Mouse (Mus musculus) natural killer cell, adult 2 months (primary cell): ENCODE data around the gene Ripk4.
A peak's percentile ranks its signal among the peaks of the same experiment; 100 is the strongest.

Source experiments
- DNase-seq, 2 experiments: peaks; one replicate each; pipeline ENCODE4 v3.0.0; 2022; ENCODE audit warnings: low spot score in 2 of 2

The Ripk4 gene

DNA sequence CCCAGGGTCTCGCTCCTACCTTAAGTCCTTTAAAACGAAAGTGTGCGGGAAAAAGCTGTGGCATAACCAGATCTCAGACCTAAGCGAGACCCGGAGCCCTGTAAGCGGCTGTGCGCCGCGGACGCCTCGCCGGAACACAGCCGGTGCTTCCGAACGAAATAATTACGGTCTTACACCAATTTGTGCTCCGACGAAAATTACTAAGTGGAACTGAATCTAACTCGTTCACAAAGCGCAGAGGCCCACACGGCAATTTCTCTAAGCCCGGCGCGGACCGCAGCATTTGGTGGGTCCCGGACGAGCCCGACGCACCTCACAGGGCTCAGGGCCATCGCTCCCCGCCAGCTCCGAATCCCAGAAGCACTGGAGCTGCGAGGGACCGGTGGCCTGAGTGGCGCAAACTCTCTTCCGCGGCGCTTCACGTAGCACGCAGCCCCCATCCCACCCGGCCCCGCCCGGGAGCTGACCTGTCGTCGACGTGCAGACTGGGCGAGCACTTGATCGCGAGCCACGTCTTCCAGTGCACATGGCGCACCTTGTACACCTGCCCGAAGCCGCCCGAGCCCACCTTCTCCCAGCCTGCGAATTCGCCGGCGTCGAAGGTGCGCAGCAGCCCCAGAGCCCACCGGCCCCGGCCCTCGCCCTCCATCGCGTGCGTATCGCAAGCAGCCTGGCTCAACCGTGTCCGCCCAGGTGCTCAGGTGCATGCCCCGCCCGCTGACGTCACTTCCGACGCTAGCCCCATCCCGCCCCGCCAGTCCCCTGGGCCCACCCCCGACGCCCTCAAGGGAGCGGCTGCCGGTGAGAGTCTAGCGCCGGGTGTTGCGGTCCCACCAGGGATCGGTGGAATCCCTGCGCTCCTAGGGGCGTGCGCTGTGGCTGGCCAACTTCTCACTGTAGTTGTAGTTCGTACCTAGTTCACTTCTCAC lies at the start of gene Ripk4:
Gene Ripk4, minus strand, starts transcription at position 727 of the 929 bp plus-strand sequence.
- peak in 1 of 2 experiments; percentile 22 for DNase-seq

DNA sequence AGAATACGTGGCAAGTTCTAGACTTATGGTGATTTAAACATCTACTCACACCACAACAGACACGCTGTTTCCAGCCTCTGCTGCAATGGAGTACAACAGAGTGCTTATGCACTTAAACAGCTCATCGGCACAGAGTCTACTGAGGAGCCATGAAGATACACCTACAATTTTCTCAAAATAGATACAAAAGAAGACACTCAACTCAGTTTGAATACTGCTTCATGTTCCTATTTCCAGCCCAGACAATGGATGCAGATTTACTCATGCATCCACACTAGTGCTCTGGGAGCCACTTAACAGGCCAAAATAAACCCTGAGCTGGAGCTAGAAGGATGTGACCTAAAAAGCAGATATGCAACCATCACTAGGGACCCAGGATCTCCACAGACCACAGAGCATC lies 45.3 kb upstream of the Ripk4 start:
- DNase-seq: no peak

DNA sequence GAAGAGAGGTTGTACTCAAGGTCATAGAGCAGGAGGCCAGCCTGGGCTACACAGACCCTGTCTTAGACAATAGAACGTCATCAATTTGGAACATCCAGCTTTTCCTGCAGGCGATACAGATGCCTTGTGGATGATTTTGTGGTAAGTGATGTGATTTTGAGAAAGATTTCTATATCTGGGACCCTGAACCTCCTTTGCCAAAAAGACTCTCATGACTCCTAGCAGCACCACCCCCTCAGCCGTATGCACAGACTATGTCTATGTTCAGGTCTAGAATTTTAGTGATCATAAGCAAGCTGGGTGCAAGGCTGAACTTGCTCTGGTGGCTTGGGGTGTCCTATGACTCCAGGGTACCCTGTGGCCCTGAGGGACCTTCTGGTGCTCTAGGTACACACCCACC lies 42.1 kb upstream of the Ripk4 start:
- no peak for DNase-seq

DNA sequence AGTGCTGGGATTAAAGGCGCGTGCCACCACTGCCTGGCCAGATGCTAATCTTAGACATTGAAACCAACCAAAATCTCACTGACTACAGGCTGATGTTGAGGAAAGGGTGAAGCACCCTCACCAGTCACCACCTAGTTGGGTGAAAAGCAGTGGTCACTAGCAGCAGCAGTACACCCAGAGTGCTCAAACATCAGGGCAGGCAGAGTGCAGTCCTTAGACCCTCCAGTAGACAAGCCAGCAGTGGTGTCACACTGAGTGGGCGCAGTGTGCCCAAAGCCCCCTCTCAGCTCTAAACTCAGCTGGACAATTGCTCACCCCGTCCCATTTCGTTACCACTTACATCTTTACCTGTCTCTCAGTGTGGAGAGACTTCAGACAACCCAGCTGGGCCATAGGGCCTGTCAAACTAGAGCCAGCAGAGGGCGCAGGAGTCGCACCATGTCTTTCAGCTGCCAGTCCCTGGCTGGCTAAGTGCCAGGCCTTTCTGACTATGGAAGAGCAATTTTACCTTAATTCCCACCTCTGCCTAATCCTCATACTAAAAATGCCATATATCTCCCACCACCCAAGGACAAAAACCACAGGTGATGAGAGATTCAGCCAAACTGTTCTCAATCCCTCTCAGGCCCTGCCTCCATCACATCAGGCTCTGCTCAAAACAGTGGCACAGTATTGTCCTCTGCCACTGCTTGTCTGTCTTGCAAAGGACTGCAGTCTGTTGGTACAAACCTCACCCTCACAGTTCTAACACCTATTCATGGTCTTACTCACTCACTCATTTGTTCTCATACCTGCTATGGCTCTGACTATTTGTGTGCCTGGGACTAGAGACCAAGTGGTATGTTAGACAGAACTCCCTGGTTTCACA lies 41.3 kb upstream of the Ripk4 start:
- DNase-seq: peak in 1 of 2 experiments; percentile 44

DNA sequence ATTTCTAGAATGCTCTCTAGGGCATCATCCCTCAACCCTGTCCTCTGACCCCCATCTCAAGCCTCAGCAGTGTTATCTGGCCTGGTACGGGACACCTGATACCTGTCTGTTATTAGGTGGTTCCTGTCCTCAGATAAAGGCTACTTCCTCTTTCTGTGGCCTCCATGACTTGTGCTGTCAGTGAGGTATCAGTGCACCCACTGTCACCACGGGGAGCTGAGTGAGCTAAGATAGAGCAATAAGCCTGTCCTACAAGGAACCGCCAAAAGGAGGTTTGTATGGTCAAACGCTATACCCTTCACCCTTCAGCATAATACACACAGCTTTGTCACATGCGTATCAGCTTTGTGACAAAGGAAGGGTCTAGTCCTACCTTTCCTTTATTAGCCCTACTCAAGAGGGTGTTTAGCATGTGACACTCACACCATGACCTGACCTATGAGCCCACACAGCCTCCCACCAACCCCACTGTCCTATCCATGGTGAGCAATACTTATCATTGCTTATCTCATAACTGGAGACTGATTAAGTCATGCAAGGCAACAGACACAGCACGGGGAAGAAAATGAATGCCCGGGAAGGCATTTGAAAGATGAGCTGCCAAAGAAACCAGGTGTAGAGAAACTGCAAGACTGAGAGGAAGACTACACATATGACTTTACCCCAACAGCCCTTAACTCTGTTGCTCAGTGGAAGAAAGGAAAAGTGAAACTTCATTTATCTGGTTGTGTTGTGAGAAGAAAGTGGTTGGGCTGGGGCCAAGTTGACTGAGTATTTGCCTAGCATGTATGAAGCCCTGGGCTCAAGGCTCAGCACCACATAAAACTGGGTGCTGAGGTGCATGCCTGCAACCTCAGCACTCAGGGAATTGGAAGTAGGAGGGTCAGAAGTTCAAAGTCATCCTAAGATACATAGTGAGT lies 34.6 kb upstream of the Ripk4 start:
- no peak for DNase-seq

DNA sequence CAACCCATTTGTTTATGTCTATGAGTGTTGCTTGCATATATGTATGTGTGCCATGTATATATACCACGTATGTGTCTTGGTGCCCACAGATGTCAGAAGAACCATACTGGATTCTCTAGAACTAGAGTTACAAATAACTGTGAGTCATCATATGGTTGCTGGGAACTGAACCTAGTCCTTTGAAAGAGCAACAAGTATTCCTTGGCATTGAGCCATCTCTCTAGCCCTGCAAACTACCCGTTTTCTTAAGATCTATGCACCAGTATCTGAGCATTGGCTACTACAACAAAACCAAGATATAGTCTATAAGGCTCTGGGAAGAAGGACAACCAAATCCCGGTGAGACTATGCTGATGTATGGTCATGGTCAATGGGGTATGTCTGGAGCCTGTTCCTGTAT lies 33.6 kb upstream of the Ripk4 start:
- DNase-seq: no peak

DNA sequence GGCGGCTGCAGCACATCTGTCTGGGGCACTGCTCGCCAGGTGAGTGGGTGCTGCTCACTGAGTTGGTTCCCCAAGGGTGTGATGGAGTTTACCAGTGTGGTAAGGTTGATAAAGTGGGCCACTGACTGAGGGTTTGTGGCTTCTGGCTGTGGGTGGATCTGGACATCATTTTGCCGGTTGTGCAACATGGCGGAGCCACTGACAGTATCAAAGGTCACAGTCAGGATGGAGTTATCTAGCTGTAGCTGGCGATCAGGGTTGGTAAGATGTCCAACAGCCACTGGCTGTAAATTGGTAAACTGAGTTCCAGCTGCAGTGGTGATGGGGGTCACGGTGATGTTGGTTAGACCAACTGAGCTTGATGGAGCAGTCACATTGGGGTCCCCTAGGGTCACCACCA lies 30.7 kb upstream of the Ripk4 start:
- no peak for DNase-seq

DNA sequence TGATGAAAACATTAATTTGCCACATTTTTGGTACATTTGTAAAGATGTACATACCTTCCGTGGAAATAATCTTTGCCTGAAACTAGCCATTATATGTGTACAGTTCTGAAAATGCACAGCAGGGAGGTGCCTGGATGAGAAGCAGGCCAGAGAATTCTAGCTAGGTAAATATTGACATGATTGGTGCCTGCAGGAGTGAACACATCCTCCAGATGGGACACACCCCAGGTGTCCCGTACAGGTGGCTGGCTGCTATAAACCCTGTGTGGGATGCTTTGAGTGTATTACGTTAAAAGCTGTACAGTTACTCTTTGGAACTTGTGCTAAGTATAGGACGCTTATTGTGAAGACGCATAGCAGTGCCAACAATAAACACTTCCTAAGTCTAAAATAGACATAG lies 19.5 kb upstream of the Ripk4 start:
- no peak for DNase-seq

DNA sequence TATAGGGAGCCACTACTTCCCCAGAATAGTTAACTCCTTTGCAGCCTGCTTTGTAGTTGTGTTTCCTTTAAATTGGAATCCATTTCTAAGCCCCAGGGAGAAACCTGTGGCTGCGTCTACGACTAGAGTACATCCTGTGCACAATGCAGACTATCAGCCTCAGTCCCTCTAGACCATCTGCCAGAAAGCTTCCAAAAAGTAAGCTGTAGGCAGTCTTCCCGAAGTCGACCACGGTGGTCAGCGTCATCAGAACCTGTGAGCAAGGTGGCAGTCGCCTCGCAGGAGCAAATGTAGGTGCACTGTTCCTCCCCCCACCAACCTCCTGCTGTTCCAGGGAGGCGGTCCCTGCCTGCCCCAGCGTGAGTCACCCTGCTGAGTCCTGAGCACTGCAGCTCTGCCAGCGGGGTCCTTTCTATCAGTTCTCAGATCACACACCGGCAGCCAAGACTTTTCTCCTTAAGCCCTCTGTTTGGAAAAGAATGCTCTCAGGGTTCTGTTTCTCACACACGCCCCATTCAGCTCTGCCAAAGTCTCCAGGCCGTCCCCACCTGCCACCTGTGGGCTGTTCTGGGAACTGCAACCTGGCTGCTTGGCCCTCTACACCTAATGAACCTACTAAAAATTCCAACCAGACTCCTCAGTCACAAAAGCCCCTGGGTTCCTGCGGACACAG lies 14.9 kb upstream of the Ripk4 start:
- DNase-seq: peak; percentile 14 to 42

DNA sequence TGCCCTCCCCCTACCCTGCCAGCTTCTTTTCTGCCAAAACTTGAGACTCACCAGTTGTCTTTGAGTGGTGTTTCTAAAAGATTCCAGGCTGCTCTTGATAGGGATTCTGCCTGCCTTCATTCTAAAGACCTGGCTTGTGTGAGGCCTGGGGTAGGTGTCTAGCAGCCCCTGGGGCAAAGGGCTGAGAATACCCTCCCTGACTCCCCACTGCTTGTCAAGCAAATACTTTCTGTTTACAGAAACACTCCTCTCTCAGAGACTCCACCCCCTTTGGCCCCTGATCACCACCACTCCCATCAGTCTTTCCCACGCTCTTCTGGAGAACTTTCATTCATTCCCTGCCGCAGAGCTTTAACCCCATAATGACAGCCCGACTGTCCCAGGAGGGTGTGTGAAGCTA lies 2.9 kb upstream of the Ripk4 start:
- DNase-seq: no peak

DNA sequence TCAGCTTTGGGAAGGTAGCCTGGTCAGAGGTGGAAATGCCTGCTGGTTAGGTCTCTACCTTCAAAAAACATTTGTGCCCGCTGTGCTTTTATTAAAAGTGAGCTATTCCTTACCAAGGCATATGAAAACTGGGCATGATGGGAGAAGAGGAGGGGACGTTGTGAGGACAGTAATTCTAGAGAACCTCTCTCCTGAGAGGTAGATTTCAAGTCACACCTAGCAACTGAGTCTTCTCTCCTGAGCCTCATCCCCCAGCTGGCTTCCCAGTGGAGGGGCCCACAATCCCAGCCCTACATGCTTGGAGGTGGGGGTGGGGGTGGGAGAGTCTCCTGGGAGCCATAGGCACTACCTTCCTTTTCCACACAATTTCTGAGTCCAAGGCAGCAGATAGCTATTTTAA lies 1.0 kb upstream of the Ripk4 start:
- no peak for DNase-seq

DNA sequence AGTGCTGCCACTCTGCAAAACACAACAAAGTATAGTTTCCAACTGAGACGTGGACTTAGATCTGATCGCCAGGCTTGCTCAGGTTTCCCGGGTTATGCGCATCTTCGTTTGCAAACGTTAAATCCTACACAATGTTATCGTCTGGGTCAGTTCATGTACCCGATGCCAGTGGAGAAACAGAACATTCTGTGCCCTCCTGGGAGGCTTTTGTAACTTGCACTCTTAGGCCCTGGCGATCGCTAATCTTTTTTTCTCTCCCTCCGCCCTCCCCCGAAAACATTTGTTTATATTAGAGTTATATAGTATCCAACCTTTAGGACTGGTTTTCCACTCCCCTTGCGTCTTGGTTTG lies 378 bp upstream of the Ripk4 start:
- DNase-seq: no peak

DNA sequence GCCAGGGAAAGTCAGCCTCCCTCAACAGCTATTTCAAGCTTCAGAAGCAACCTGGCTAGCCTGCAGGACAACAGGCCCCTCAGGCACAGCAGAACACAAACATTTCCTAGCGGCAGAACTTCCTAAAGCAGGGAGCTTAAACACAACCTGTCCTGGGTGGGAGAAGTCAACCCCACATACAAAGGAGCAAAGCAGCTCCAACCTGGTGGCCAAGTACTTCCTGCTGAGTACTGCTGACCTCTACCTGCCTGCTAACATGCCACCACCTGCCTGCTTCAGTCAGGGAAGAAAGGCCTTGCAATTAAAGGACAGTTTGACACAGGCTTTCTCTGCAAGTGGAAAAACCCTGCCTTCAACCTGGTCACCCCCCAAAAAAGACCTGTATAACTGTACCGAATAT lies 1.8 kb downstream of the Ripk4 start:
- no peak for DNase-seq

DNA sequence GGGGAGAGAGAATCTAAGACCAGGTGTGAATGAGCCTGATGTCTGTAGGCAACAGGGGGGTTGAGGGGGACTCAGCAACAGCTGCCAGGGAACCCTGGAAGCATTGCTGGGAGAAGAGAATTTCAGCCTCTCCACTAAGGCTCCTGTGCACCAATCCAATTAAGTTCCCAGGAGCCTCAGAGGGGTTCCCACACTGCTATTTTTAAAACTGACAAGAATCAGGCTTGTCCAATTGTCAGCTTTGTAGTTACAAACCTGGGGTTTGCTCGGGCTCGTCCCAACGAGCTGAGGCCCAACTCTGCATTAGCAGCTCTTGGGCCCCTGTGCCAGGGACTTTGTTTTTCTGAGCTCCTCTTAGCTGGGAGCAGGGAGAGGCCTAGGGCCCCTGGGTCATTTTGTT lies 3.9 kb downstream of the Ripk4 start:
- DNase-seq: no peak

DNA sequence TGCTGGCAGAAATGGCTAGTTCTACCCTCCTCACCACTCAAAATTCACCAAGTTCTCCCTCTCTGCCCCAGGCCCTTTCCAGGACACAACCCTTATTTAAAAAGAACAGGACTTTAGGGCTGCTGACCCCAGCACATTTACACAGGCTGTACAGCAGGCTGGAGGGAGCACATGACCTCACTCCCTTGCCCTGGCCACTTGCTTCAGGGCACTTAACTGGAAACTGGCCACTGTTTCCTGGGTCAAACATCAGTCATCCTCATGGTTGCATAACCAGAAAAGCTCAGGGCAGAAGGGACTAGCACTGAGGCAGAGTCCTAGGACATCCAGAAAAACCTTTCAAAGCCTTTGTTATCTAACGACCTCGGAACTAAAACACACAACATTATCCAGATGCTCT lies 5.3 kb downstream of the Ripk4 start:
- no peak for DNase-seq

DNA sequence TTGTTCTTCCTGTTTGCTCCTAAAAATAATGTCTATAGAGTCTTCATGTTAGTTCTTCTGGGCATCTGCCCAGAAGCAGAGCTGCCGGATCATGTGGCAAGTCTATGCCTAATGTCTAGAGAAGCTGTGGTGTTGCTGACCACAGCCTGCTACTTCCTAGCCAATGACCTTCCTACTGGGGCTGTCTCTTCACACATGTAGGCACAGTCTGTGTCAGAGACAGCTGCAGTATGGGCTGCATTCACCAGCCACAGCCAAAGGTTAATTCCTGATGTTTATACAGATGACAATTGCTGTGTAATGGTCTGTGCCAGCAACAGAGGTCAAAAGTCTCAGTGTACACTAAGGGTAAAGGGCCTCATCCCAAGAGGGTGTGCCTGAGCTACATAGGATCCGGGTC lies 7.1 kb downstream of the Ripk4 start:
- DNase-seq: no peak

DNA sequence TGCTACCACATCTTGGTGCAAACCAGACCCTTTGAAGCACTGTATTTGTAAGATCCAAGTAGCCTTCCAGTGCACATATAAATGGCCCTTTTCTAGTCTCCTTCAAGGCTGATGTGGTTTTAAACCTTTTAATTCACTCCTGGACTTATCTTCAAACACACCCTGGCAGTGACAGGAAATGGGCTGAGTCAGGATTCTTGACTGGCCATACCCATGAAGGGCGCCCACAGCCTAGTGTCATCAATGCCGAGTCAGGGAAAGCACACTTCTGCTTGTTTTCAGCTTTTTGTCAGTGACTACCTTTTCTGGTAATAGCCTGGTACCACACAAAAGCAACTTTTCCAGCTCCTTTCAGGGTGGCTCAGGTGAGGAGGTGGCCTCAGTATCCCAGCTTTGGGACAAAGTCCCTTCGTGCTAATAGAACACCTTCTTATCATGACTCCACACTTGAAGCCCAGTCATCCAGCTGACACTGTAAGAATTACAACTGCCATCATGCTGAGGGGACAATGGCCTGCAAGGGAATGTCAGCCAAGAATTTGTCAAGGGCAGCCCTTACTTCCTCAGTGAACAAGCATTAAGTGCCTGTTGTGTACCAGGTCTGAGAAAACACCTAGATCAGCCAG lies 11.2 kb downstream of the Ripk4 start:
- DNase-seq: no peak

DNA sequence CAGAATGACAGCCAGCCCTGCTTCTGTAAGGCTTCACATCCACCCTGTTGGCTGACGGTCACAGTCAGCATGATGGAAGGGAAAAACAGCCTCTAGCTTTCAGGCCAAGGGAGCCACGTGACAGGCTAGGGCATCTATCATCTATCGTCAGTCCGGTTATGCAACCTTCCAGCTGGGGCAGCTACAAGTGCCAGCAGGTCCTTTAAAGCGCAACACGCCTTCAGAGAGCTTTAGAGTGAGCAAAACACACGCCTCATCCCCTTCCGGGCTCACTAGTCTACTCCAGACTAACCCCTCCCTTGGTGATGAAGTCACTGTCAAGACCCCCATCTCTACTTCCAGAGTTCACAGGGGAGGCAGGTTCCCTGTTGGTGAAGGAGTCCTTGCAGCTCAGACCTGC lies 11.7 kb downstream of the Ripk4 start:
- DNase-seq: no peak

DNA sequence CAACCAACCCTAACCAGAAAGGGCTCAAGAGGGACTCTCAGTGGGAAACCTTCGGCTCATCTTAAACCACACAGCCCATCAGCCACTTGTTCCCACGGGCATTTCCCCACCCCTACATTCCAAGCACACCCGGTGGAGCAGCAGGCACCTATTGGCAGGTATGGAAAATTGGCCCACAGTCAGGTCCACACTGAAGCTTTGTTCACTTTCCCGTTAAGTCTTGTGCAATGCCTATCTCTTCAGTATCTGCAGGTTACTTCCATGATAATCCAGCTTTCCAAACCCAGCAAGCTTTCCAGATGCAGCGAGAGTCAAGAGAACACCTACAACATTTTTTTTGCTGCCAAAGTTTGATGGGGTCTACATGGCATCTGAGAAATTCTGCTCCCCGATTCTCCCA lies 15.2 kb downstream of the Ripk4 start:
- no peak for DNase-seq

DNA sequence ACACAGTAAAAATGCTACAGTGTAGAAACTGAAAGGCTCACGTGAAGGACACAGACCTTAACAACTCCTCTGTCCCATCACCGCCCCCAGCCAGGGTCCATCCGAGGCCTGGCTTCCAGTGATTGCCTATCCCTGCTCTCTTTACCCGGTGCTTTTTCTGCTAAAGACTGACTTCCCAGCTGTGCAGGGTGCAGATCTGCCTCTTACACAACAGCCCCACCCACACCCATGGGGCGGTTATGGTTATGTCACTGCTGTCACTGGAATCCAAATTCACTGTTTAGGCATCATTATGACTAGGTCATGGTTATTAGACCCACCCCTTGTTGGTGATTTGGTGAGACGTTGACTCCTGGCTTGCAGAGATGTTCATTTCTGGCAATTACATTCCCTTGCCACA lies 25.6 kb downstream of the Ripk4 start:
- DNase-seq: no peak

DNA sequence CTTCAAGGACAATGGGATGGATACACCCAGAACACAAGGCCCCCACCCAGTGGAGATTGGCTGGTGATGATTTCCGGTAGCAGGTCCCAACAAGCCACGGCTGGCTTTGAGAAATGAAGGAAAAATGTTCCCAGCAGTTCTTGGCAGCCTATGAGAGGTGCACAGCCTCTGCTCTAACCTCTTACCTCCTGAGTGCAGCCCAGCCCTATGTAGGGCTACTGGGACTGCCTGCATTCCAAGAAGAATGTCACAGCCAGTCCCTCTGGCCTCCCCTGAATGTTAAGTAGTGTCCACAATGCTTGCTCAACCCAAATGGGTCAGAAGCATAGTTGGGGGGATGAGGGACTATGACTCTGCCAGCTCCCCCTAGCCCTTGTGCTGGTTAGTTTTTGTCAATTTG lies 27.0 kb downstream of the Ripk4 start:
- DNase-seq: no peak
